Mouse (Mus musculus): ENCODE measurements around the gene Armc7. TPM values are rescaled to one million over a fixed set of nuclear protein-coding genes. Genes with fewer than 3 reads are reported as not detected.
"Not testable (repeated sequence)": the region's sequence is repeated elsewhere in the genome, so short reads cannot be mapped to it uniquely, and the experiment has no call there.

The Armc7 gene
- polyA plus RNA-seq, 1 experiment from 2014 or later: 13.3 TPM

DNA sequence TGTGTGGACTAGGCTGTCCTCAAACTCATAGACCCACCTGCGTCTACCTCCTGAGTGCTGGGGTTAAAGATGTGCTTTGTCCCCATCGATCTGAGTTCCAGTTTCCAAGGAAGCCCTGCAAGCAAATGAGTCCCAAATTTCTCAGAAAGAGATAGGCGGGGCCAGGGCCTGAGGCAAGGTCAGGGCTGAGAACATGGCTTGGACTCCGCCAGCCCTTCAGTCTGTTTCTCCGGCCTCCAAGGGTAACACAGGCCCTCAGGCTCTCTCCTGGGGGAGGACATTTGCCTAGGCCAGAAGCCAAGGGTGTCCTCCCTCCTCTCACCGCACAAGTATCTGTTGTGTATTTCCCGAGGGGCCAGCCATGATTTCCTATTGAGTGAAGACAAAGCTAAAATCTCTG lies 3.3 kb upstream of the Armc7 start:
- TF ChIP-seq CTCF (IDR thresholded peaks at IDR 0.05): no peak
- H3K27me3 ChIP-seq: no peaks in the 10 kb centered on the region
- in situ Hi-C loops (cut with MboI; ENCODE audit: low pct_unique_long_range_greater_than_20kb): loop anchor here (5.0 kb wide), 2 partner anchors 40 to 110 kb away; no protein-coding TSS in a partner anchor
- no peak for DNase-seq (ENCODE audit: low read depth, low spot score)
- POLR2A ChIA-PET: no interaction called here
- no peak for ATAC-seq
- CTCF ChIA-PET: interaction anchor here (1.0 to 1.6 kb wide), 3 partner anchors 44 to 45 kb away, joined by 4 to 5 read pairs (median 5); no protein-coding TSS in a partner anchor

DNA sequence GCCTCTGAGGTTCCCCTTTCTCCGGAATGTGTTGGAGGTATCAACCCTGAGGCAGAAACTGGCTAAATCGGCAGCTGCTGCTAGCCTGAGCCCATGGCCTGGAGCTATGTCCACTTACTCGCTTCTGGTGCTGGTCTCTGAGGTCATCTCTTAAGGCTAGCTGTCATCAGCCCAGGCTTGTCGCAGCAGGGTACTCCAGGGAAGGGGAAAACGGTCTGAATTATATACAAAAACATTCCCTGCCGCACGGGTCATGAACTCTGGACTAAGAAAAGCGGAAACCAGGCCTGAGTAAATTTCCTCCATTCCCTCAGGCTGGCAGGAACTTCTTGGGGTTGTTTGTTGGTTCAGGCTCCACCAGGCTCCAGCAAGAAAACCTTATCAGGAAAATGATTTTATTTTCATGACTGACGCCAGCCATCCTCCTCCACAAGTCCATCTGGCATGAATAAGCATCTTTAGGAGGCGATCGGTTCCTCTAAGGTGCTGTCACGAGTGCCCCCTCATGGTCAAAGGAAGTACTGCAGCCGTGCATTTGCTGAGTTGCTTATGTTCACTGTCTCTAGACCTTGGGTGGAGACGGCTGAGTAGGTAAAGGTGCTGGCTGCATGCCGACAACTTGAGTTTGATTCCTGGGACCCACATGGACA lies 1.7 kb upstream of the Armc7 start:
- DNase-seq (ENCODE audit: low read depth, low spot score): peak; percentile 63
- in situ Hi-C loops (cut with MboI; ENCODE audit: low pct_unique_long_range_greater_than_20kb): loop anchor here (5.0 kb wide), 2 partner anchors 41 to 111 kb away; no protein-coding TSS in a partner anchor
- peak; percentile 96 for TF ChIP-seq CTCF (IDR thresholded peaks at IDR 0.05)
- CTCF ChIA-PET: interaction anchor here (1.1 to 2.3 kb wide), 5 partner anchors 46 to 115 kb away, joined by 3 to 6 read pairs (median 4); no protein-coding TSS in a partner anchor
- ATAC-seq: no peak
- POLR2A ChIA-PET: no interaction called here
- no peaks in the 10 kb centered on the region for H3K27me3 ChIP-seq

DNA sequence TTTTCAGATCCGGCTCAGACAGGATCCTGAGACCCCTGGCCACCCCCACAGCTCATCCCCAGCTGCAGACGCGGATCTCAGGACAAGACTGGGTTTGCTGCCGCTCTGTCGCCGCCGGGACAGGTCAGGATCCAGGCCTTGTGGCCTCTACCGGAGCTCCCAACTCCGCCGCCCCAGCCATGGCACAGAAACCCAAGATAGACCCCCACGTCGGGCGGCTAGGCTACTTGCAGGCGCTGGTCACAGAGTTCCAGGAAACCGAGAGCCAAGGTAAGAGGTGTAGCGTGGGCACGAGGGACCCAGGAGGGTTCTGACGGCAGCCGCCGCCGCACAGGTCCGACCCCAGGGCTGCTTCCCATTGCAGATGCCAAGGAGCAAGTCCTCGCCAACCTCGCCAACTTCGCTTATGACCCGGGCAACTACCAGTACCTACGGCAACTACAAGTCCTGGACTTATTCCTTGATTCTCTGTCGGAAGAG lies 331 bp downstream of the Armc7 start:
- ATAC-seq (peak; percentile 29), DNase-seq (ENCODE audit: low read depth, low spot score) (no peak)

DNA sequence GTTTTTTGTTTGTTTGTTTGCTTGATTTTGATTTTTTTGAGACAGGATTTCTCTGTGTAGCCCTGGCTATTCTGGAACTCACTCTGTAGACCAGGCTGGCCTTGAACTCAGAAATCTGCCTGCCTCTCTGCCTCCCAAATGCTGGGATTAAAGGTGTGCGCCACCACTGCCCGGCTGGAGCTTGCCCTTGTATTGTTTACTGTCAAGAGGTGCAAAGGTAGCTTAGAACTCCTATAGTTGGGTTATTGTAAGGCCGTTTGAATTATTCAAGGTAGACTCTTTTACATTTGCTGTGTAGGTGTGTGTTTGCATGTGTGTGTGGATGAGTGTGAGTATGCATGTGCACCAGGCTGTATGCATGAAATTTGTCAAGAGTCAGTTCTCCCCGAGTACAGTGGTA lies 1.2 kb downstream of the Armc7 start:
- DNase-seq (ENCODE audit: low read depth, low spot score); in situ Hi-C loops (cut with MboI; ENCODE audit: low pct_unique_long_range_greater_than_20kb); ATAC-seq; H3K27me3 ChIP-seq; CTCF ChIA-PET: not testable (repeated sequence)
- POLR2A ChIA-PET: interaction anchor here (0.5 to 1.1 kb wide), 3 partner anchors 33 to 134 kb away, joined by 3 to 5 read pairs (median 3); no protein-coding TSS in a partner anchor

More for the DNA sequence above, 331 bp downstream of the Armc7 start:
- in situ Hi-C loops (cut with MboI; ENCODE audit: low pct_unique_long_range_greater_than_20kb): no loop called here
- ChIA-PET POLR2A (interaction anchor here (1.3 kb wide), 1 partner anchor 62 kb away, joined by 4 read pairs; no protein-coding TSS in a partner anchor), CTCF (interaction anchor here (1.7 to 2.3 kb wide), 2 partner anchors 49 to 63 kb away, joined by 6 to 14 read pairs; no protein-coding TSS in a partner anchor)
- H3K27me3 ChIP-seq: no peaks in the 10 kb centered on the region
- TF ChIP-seq CTCF (IDR thresholded peaks at IDR 0.05): no peak

DNA sequence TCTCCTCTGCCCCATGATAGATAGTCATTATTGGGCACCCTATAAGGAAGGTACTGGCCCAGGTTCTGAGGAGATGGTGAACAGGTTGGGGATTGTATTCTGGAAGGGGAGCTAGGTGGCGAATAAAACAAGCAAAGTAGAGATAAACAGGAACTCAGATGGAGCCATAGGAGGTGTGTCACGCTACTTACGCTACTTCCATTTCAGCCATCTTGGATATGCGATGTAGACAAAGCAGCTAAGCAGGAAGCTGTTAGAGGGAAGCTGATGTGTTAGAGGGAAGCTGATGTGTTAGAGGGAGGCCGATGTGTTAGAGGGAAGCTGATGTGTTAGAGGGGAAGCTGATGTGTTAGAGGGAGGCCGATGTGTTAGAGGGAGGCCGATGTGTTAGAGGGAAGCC lies 1.9 kb downstream of the Armc7 start:
- ATAC-seq; DNase-seq (ENCODE audit: low read depth, low spot score); H3K27me3 ChIP-seq; in situ Hi-C loops (cut with MboI; ENCODE audit: low pct_unique_long_range_greater_than_20kb); CTCF ChIA-PET: not testable (repeated sequence)
- POLR2A ChIA-PET: interaction anchor here (1.1 kb wide), 1 partner anchor 120 kb away, joined by 3 read pairs; no protein-coding TSS in a partner anchor

DNA sequence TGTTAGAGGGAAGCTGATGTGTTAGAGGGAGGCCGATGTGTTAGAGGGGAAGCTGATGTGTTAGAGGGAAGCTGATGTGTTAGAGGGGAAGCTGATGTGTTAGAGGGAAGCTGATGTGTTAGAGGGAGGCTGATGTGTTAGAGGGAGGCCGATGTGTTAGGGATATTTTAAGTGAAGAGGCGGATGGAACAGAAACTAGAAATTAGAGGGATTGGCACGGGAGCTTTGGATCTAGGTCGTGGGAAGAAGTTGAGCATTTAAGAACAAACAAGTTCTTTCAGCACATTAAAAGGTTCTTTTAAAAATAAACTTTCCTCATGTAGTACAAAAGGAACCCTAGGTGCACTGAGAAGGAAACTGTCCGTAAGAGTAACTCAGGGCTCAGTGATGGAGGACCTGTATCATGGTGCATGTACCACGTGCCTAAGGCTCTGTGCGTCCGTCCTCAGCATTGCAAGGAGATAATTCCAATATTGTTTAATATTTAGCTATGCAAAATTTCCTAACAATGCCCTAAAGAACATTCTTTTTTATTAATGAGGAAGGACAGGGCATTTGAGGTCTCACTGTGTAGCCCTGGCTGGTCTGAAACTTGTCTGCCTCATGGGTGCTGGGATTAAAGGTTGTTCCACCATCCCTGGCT lies 3.0 kb downstream of the Armc7 start:
- no peaks in the 10 kb centered on the region for H3K27me3 ChIP-seq
- ATAC-seq: no peak
- no peak for DNase-seq (ENCODE audit: low read depth, low spot score)
- ChIA-PET POLR2A (no interaction called here), CTCF (interaction anchor here (1.6 kb wide), 1 partner anchor 67 kb away, joined by 3 read pairs; no protein-coding TSS in a partner anchor)
- in situ Hi-C loops (cut with MboI; ENCODE audit: low pct_unique_long_range_greater_than_20kb): no loop called here
- TF ChIP-seq CTCF (IDR thresholded peaks at IDR 0.05): no peak

DNA sequence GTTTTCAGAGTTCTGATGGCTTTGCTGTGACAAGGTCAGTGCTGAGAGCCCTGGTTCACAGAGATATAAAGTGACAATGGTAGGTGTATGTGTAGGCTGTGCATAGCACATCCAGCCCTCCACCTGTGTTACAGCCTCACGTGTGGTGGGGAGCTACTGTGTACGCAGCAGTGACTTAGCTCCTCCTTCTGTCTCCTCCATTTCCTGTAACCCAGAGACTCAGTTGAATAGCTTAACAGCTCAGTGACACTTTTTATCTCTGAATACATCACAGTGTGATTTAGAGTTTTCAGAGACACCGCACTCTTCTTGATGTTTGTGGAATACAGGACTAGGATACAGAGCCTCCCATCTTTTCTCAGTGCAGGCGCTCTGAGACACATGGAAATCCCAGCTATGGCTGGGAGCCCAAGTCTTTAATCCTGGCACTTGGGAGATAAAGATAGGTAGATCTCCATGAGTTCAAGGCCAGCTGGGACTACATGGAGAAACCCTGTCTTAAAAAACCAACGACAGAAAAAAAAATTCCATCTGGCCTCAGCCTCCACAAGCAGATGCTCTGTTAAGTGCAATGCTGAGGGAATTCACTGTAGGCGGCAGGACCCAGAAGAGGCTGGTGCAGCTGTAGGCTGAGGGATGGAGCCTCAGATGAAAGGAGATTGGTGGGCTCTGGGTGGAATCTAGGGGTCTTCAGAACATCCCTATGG lies 6.2 kb downstream of the Armc7 start:
- H3K27me3 ChIP-seq: no peaks in the 10 kb centered on the region
- DNase-seq (ENCODE audit: low read depth, low spot score) (no peak), ATAC-seq (no peak)
- ChIA-PET POLR2A (no interaction called here), CTCF (interaction anchor here (0.8 kb wide), 2 partner anchors 33 to 54 kb away, joined by 3 read pairs; partner anchors contain the start of gene Jpt1)
- in situ Hi-C loops (cut with MboI; ENCODE audit: low pct_unique_long_range_greater_than_20kb): no loop called here
- TF ChIP-seq CTCF (IDR thresholded peaks at IDR 0.05): no peak

DNA sequence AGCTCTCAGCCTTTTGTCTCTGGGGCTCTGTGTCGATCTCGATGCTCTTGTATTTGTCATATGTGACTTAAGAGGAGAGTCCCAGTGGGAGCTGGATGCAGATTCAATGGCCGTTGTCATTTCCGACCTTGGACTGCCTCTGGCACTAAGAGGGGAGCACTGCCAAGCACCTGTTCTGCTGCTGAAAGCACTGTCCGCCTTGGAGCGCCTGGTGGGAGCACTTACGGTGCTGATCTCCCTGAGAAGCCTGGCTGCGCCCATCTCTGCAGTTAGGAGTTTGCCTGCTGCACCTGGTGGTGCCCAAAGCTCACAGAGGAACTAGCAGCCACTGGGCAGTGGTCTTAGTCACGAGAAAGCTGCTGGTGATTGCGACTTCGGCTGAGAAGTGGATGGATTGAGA lies 7.8 kb downstream of the Armc7 start:
- in situ Hi-C loops (cut with MboI; ENCODE audit: low pct_unique_long_range_greater_than_20kb): no loop called here
- ATAC-seq (no peak), DNase-seq (ENCODE audit: low read depth, low spot score) (no peak)
- TF ChIP-seq CTCF (IDR thresholded peaks at IDR 0.05): no peak
- POLR2A ChIA-PET: no interaction called here
- no peaks in the 10 kb centered on the region for H3K27me3 ChIP-seq
- CTCF ChIA-PET: interaction anchor here (0.6 to 1.3 kb wide), 2 partner anchors 8 to 130 kb away, joined by 4 to 5 read pairs; partner anchors contain the start of gene Nt5c

DNA sequence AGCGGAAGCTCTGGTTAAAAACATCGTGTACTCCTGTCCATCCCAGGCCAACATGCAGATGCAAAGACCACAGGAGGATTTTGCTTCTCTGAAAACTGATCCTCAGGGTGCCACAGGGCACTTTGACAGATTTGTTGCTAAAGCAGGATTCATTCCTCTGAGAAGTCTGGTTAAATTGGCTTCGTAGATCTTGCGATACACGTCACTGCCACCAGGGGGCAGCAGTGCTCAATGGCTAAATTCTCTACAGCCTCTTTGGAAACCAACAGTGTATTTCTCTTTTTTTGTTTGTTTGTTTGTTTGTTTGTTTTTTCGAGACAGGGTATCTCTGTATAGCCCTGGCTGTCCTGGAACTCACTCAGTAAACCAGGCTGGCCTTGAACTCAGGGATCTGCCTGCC lies 8.3 kb downstream of the Armc7 start:
- no peak for DNase-seq (ENCODE audit: low read depth, low spot score)
- in situ Hi-C loops (cut with MboI; ENCODE audit: low pct_unique_long_range_greater_than_20kb): no loop called here
- TF ChIP-seq CTCF (IDR thresholded peaks at IDR 0.05): peak; percentile 91
- no peak for ATAC-seq
- ChIA-PET POLR2A (no interaction called here), CTCF (interaction anchor here (0.6 to 1.3 kb wide), 2 partner anchors 8 to 130 kb away, joined by 4 to 5 read pairs; partner anchors contain the start of gene Nt5c)
- H3K27me3 ChIP-seq: no peaks in the 10 kb centered on the region

DNA sequence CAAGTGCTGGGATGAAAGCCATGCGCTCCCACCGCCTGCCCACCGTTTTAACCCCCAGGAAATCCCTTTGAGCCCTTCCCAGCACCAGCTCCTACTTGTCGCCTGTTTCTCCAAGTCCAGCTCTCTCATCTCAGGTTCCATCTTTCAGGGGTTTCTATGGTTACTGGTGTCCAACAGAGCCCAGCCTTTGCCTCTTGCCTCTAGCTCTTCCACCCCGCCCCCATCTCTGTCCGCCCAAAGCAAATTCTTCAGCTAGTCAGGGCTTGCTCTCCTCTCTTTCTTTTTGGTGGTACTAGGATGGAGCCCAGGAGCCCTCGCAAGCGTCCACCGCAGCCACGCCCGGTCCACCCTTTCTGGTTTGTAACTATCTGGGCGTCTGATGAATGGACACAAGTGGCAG lies 9.7 kb downstream of the Armc7 start:
- H3K27me3 ChIP-seq: no peaks in the 10 kb centered on the region
- ATAC-seq: no peak
- in situ Hi-C loops (cut with MboI; ENCODE audit: low pct_unique_long_range_greater_than_20kb): no loop called here
- TF ChIP-seq CTCF (IDR thresholded peaks at IDR 0.05): no peak
- no peak for DNase-seq (ENCODE audit: low read depth, low spot score)
- CTCF ChIA-PET: interaction anchor here (1.3 kb wide), 2 partner anchors 21 to 46 kb away, joined by 3 to 4 read pairs; no protein-coding TSS in a partner anchor
- POLR2A ChIA-PET: interaction anchor here (0.5 kb wide), 1 partner anchor 110 kb away, joined by 4 read pairs; no protein-coding TSS in a partner anchor
